Mouse (Mus musculus) forebrain, embryonic 12.5 days (tissue): ENCODE data around the gene Jph4. TPM values are rescaled to one million over a fixed set of nuclear protein-coding genes. Genes with fewer than 3 reads are reported as not detected.

Source experiments
- ATAC-seq: fragments of 200-750 bp; cut with Nextera tagmentation; 2 replicates; pipeline ENCODE4 v1.8.0; 2017; ENCODE audit warnings: moderate TSS enrichment; ENCODE audit not compliant: low FRiP score
- H3K27ac ChIP-seq: fragments of 300-500 bp; sonication (generic); 2 replicates; pipeline ENCODE4 v1.5.1; 2016; ENCODE audit warnings: mild to moderate bottlenecking
- H3K27me3 ChIP-seq: fragments of 300-500 bp; sonication (generic); 2 replicates; pipeline ENCODE4 v1.6.1; 2016; ENCODE audit warnings: mild to moderate bottlenecking
- H3K36me3 ChIP-seq: fragments of 300-500 bp; sonication (generic); replicated peaks from 2 replicates; pipeline ENCODE4 v1.6.1; 2016; ENCODE audit warnings: mild to moderate bottlenecking
- H3K4me1 ChIP-seq: fragments of 300-500 bp; sonication (generic); 2 replicates; pipeline ENCODE4 v1.6.1; 2016
- H3K4me2 ChIP-seq: fragments of 300-500 bp; sonication (generic); 2 replicates; pipeline ENCODE4 v1.6.1; 2016; ENCODE audit warnings: mild to moderate bottlenecking, moderate library complexity
- H3K4me3 ChIP-seq: fragments of 300-500 bp; sonication (generic); replicated peaks from 2 replicates; pipeline ENCODE4 v1.5.1; 2016; ENCODE audit warnings: mild to moderate bottlenecking
- H3K9ac ChIP-seq: fragments of 300-500 bp; sonication (generic); 2 replicates; pipeline ENCODE4 v1.6.1; 2016; ENCODE audit warnings: mild to moderate bottlenecking
- H3K9me3 ChIP-seq: fragments of 300-500 bp; sonication (generic); 2 replicates; pipeline ENCODE4 v1.6.1; 2016
- WGBS: fragments of 180-500 bp; shearing (Covaris S2); methylation state at CpG from one replicate; pipeline ENCODE4 v1.1.7; 2016; 5-methylcytosine and 5-hydroxymethylcytosine counted together
- polyA plus RNA-seq: library from polyadenylated mRNA; unstranded; fragments of >200 nt; fragmentation: Nextera tagmentation; extraction: Ambion mirVana; gene quantifications from 2 replicates; pipeline ENCODE4 v1.2.1, GENCODE M21; 2016

Gene Jph4
- 9.0 and 9.4 TPM in 2 replicates for polyA plus RNA-seq

- WGBS: 6% methylated on average over 21 of the region's 21 CpGs
- H3K4me2 ChIP-seq: peak within 1 kb of the TSS; percentile 94
- H3K27me3 ChIP-seq: peaks cover 60% of the 10 kb centered on the region
- peak within 1 kb of the TSS; percentile 81 for H3K9ac ChIP-seq
- peaks cover 41% of the 10 kb centered on the region for H3K4me1 ChIP-seq
- peak; percentile 36 for ATAC-seq
- H3K27ac ChIP-seq: peak within 1 kb of the TSS; percentile 76
- H3K4me3 ChIP-seq: peak within 1 kb of the TSS; percentile 62
- H3K36me3 ChIP-seq: no peaks in the 10 kb centered on the region
- no peaks in the 10 kb centered on the region for H3K9me3 ChIP-seq
Observed at GRCm38 (mm10) chr14:55116425-55117200, at the start of gene Jph4. TSS of gene Jph4 (minus strand) at chr14:55116935.

DNA sequence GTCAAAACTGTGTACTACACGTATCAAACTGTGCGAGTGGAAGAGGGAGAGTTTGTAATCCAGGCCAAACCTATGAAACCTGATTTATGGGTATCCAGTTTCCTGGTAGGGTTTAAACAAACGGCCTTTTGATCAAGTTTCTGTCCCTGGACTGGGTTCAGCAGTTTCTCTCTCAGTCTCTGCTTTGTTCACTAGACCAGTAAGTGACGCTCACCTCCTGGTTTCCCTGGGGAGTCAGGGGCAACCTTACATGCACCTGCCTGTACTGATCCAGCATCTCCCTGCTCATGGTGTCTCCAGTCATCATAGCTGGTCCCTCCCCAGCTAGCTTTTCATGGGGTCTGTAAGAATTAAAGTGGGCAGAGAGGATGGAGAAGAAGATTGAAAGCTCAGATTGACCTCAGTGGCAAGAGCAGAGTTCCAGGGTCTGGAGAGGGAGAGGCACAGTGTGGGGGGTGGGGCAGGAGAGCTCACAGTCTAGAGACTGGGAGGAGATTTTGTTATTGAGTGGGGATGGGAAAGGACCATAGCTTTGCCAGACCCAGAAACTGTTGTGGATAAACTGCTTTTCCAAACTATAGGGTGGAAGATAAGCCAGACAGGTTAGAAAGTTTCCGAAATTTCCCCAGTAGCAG lies 47.6 kb upstream of the Jph4 start:
- no peak for ATAC-seq
- no peaks in the 10 kb centered on the region for H3K9me3 ChIP-seq
- peaks cover 4% of the 10 kb centered on the region for H3K27me3 ChIP-seq
- no peak overlapping the region for H3K4me3 ChIP-seq
- no peak overlapping the region for H3K4me2 ChIP-seq
- H3K36me3 ChIP-seq: no peaks in the 10 kb centered on the region
- H3K9ac ChIP-seq: no peak overlapping the region
- 80% methylated on average over 5 of the region's 5 CpGs for WGBS
- H3K4me1 ChIP-seq: peaks cover 9% of the 10 kb centered on the region
- H3K27ac ChIP-seq: no peak overlapping the region

DNA sequence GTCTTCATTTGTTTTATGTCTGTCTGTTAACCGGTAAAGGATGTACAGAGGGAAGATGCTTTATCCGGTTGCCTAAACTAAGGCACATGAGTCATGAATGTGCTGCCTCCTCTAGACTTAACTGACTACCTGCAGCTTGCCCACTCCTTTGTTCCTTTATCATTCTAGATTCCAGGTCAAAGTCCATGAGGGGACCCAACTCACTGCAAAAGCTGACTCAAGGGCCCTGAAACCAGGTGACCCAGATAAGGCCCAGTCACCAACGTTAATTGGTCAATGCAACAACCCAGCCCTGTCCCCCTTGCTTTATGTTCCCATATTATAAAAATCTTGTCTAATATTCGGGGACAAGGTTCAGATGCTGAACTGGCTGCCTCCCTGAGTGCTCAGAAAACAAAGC lies 45.4 kb upstream of the Jph4 start:
- H3K27ac ChIP-seq: no peak overlapping the region
- H3K36me3 ChIP-seq: no peaks in the 10 kb centered on the region
- no peak overlapping the region for H3K9ac ChIP-seq
- WGBS: 85% methylated on average over 4 of the region's 4 CpGs
- no peaks in the 10 kb centered on the region for H3K9me3 ChIP-seq
- ATAC-seq: no peak
- peaks cover 4% of the 10 kb centered on the region for H3K27me3 ChIP-seq
- peaks cover 4% of the 10 kb centered on the region; the same call in 1 of the 2 replicates for H3K4me1 ChIP-seq
- no peak overlapping the region for H3K4me3 ChIP-seq
- no peak overlapping the region for H3K4me2 ChIP-seq

GRCm38 (mm10) chr14:55161098-55161634 lies 44.4 kb upstream of the Jph4 start:
- H3K9ac ChIP-seq: peak overlapping the region; percentile 45; the same call in 1 of the 2 replicates
- 32% methylated on average over 14 of the region's 14 CpGs for WGBS
- peak overlapping the region; percentile 14 for H3K4me3 ChIP-seq

GRCm38 (mm10) chr14:55160251-55161071 lies 43.7 kb upstream of the Jph4 start:
- Histone ChIP-seq H3K27ac (no peak overlapping the region), H3K36me3 (no peaks in the 10 kb centered on the region), H3K27me3 (peaks cover 4% of the 10 kb centered on the region), H3K9ac (no peak overlapping the region), H3K9me3 (no peaks in the 10 kb centered on the region), H3K4me1 (peaks cover 4% of the 10 kb centered on the region; the same call in 1 of the 2 replicates), H3K4me3 (no peak overlapping the region), H3K4me2 (no peak overlapping the region)
- 85% methylated on average over 6 of the region's 10 CpGs for WGBS
- no peak for ATAC-seq

More at GRCm38 (mm10) chr14:55161098-55161634, 44.4 kb upstream of the Jph4 start:
- peak overlapping the region; percentile 49 for H3K4me2 ChIP-seq
- no peaks in the 10 kb centered on the region for H3K9me3 ChIP-seq
- H3K36me3 ChIP-seq: no peaks in the 10 kb centered on the region
- H3K4me1 ChIP-seq: peaks cover 4% of the 10 kb centered on the region; the same call in 1 of the 2 replicates
- peaks cover 4% of the 10 kb centered on the region for H3K27me3 ChIP-seq
- peak; percentile 71; the same call in 1 of the 2 replicates for ATAC-seq
- H3K27ac ChIP-seq: no peak overlapping the region

- Histone ChIP-seq H3K9ac (no peak overlapping the region), H3K4me2 (no peak overlapping the region), H3K27me3 (0 out of 2 replicates have a peak, but pooled peaks cover 3% of the 10 kb centered on the region), H3K27ac (no peak overlapping the region), H3K4me1 (peaks cover 10% of the 10 kb centered on the region), H3K4me3 (no peak overlapping the region), H3K36me3 (no peaks in the 10 kb centered on the region), H3K9me3 (no peaks in the 10 kb centered on the region)
- ATAC-seq: no peak
- 80% methylated on average over 12 of the region's 12 CpGs for WGBS
Observed at GRCm38 (mm10) chr14:55157322-55158065, 40.8 kb upstream of the Jph4 start.

GRCm38 (mm10) chr14:55152951-55153481 lies 36.3 kb upstream of the Jph4 start:
- no peak for ATAC-seq
- H3K4me1 ChIP-seq: peaks cover 6% of the 10 kb centered on the region
- H3K9ac ChIP-seq: no peak overlapping the region
- H3K4me3 ChIP-seq: no peak overlapping the region
- H3K4me2 ChIP-seq: no peak overlapping the region
- no peaks in the 10 kb centered on the region for H3K9me3 ChIP-seq
- 0 out of 2 replicates have a peak, but pooled peaks cover 3% of the 10 kb centered on the region for H3K27me3 ChIP-seq
- H3K36me3 ChIP-seq: no peaks in the 10 kb centered on the region
- no peak overlapping the region for H3K27ac ChIP-seq
- WGBS: 92% methylated on average over 16 of the region's 16 CpGs

DNA sequence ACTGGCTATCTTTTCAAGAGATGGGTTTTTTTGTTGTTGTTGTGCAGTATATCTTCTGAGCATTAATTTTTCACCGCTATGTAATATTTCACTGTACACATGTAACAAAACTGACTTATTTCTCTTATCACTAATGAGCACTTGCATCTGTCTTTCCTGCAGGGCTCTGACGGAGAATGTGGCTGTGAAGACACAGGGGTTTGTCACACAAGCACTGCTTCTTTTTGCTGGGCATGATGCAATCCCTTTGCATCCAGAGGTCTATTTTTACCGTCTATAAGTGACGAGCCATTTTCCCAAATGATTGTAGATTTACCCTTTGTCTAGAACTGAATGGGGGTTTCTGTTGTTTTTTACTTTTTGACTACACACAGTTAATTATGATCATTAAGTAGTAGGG lies 35.4 kb upstream of the Jph4 start:
- WGBS: 75% methylated on average over 4 of the region's 4 CpGs
- H3K27me3 ChIP-seq: 0 out of 2 replicates have a peak, but pooled peaks cover 3% of the 10 kb centered on the region
- ATAC-seq: no peak
- H3K36me3 ChIP-seq: no peaks in the 10 kb centered on the region
- no peak overlapping the region for H3K4me3 ChIP-seq
- H3K27ac ChIP-seq: no peak overlapping the region
- peaks cover 6% of the 10 kb centered on the region for H3K4me1 ChIP-seq
- no peak overlapping the region for H3K4me2 ChIP-seq
- no peaks in the 10 kb centered on the region for H3K9me3 ChIP-seq
- H3K9ac ChIP-seq: no peak overlapping the region

DNA sequence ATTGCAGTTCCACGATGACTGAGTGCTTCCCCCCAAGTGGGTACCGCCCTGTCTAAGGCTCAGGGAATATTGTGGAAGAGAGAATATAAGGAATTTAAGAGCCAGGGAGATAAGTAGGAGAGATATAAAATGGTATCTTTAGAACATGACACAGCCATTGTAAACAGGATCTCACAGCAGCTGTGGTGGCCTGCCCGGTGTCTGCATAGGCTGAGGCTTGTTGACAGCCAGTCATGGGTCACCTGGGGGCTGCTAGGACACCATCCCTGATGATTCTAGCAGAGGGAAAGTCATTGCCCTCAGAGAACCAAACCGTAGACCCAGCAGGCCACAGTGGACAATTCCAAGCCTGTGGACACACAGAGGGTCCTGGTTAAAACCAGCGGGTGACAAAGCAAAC lies 34.2 kb upstream of the Jph4 start:
- no peak overlapping the region for H3K27ac ChIP-seq
- H3K4me2 ChIP-seq: no peak overlapping the region
- peaks cover 6% of the 10 kb centered on the region for H3K4me1 ChIP-seq
- ATAC-seq: no peak
- no peaks in the 10 kb centered on the region for H3K36me3 ChIP-seq
- H3K9ac ChIP-seq: no peak overlapping the region
- 84% methylated on average over 5 of the region's 5 CpGs for WGBS
- H3K27me3 ChIP-seq: 0 out of 2 replicates have a peak, but pooled peaks cover 3% of the 10 kb centered on the region
- H3K9me3 ChIP-seq: no peaks in the 10 kb centered on the region
- H3K4me3 ChIP-seq: no peak overlapping the region

DNA sequence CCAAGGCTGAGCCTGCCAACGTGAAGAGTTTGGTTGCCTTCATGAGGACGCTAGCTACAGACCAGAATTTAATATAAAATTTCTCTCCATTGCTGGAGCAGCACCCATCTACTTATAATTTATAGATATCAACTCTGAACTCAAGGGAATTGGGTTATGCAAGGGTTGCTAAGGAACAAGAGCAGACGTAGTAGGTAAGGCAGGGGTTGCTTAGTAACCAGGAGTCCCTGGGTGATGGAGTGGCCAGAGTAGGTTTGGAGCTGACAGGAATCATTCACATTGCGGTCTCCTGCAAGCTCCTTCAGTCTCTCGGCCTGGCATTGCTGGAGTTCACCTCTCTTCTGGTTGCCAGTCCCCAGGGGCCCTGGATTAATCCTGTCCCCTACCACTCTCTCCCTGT lies 32.3 kb upstream of the Jph4 start:
- ATAC-seq: peak; percentile 49; the same call in 1 of the 2 replicates
- peaks cover 6% of the 10 kb centered on the region for H3K4me1 ChIP-seq

DNA sequence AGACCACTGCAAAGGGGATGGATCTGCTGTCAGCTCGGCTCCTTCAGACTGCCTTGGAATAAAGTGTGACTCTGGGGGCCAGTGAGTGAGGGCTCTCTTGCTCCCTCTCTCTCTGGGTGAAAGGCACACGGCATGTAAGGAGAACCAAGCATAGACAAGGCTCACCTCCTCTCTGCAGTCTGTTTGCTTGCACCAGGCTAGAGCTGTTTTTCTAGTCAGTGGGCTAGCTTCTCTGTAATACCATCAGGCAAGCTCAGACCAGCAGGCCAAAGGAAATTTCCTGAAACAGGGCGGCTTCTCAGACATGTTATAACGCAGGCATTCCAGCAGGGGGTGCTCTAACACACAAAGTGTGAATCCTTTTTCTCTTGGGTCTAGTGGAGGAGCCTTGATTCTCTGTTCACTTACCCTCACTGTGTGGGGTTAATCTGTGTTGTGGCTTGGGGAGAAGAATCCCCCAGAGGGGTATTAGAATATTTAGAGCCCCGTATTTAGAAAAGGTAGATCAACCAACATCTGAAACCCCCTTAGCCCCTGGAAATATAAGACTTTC lies 31.7 kb upstream of the Jph4 start:
- Histone ChIP-seq H3K27ac (no peak overlapping the region), H3K27me3 (no peaks in the 10 kb centered on the region), H3K36me3 (no peaks in the 10 kb centered on the region), H3K9ac (no peak overlapping the region), H3K4me2 (no peak overlapping the region), H3K4me1 (no peaks in the 10 kb centered on the region; the same call in 1 of the 2 replicates), H3K4me3 (no peak overlapping the region), H3K9me3 (no peaks in the 10 kb centered on the region)
- ATAC-seq: 0 out of 2 replicates have a peak, but pooled peaks have one; percentile 39
- 28% methylated on average over 5 of the region's 5 CpGs for WGBS

More for the DNA sequence above, 32.3 kb upstream of the Jph4 start:
- Histone ChIP-seq H3K4me2 (no peak overlapping the region), H3K36me3 (no peaks in the 10 kb centered on the region), H3K27ac (no peak overlapping the region), H3K9ac (no peak overlapping the region), H3K27me3 (no peaks in the 10 kb centered on the region), H3K9me3 (no peaks in the 10 kb centered on the region), H3K4me3 (no peak overlapping the region)
- 73% methylated on average over 5 of the region's 5 CpGs for WGBS
